Mouse (Mus musculus): ENCODE measurements around the gene Rhot2.
"Not testable (repeated sequence)": the region's sequence is repeated elsewhere in the genome, so short reads cannot be mapped to it uniquely, and the experiment has no call there.

Rhot2 gene

GRCm38 (mm10) chr17:25874148-25874720, 29.6 kb upstream of the Rhot2 start:
- no peak for DNase-seq (ENCODE audit: low spot score in 2 of 2)

GRCm38 (mm10) chr17:25873405-25874147, 28.9 kb upstream of the Rhot2 start:
- no peak for DNase-seq (ENCODE audit: low spot score in 2 of 2)

- no peak for DNase-seq (ENCODE audit: low spot score in 2 of 2)
These were observed 28.0 kb upstream of the Rhot2 start for GRCm38 (mm10) chr17:25872676-25873075.

GRCm38 (mm10) chr17:25871566-25871965, 26.9 kb upstream of the Rhot2 start:
- DNase-seq (ENCODE audit: low spot score in 2 of 2): not testable (repeated sequence)

- DNase-seq (ENCODE audit: low spot score in 2 of 2): no peak
These were observed 25.3 kb upstream of the Rhot2 start for GRCm38 (mm10) chr17:25869954-25870353.

- no peak for DNase-seq (ENCODE audit: low spot score in 2 of 2)
These were observed 24.8 kb upstream of the Rhot2 start for GRCm38 (mm10) chr17:25869498-25869897.

GRCm38 (mm10) chr17:25868601-25869191, 24.0 kb upstream of the Rhot2 start, which contains the start of gene Mcrip2:
Gene Mcrip2, minus strand, starts transcription at chr17:25868764.
- DNase-seq (ENCODE audit: low spot score in 2 of 2): peak in 1 of 2 experiments; percentile 32

GRCm38 (mm10) chr17:25867836-25868600, 23.4 kb upstream of the Rhot2 start:
- no peak for DNase-seq (ENCODE audit: low spot score in 2 of 2)

GRCm38 (mm10) chr17:25867509-25867835, 22.8 kb upstream of the Rhot2 start:
- DNase-seq (ENCODE audit: low spot score in 2 of 2): no peak

GRCm38 (mm10) chr17:25866172-25866571, 21.5 kb upstream of the Rhot2 start:
- DNase-seq (ENCODE audit: low spot score in 2 of 2): no peak

- no peak for DNase-seq (ENCODE audit: low spot score in 2 of 2)
These were observed 20.6 kb upstream of the Rhot2 start for GRCm38 (mm10) chr17:25865288-25865687.

- no peak for DNase-seq (ENCODE audit: low spot score in 2 of 2)
These were observed 19.7 kb upstream of the Rhot2 start for GRCm38 (mm10) chr17:25864311-25864710.

GRCm38 (mm10) chr17:25863681-25864080, 19.0 kb upstream of the Rhot2 start:
- no peak for DNase-seq (ENCODE audit: low spot score in 2 of 2)

GRCm38 (mm10) chr17:25861704-25862612, 17.3 kb upstream of the Rhot2 start:
- no peak for DNase-seq (ENCODE audit: low spot score in 2 of 2)

GRCm38 (mm10) chr17:25860832-25861703, 16.4 kb upstream of the Rhot2 start, which contains the start of gene Wdr90:
Gene Wdr90, minus strand, starts transcription at chr17:25861501.
- DNase-seq (ENCODE audit: low spot score in 2 of 2): peak; percentile 83 to 87

GRCm38 (mm10) chr17:25860229-25860628, 15.6 kb upstream of the Rhot2 start:
- no peak for DNase-seq (ENCODE audit: low spot score in 2 of 2)

- no peak for DNase-seq (ENCODE audit: low spot score in 2 of 2)
These were observed 835 bp downstream of the Rhot2 start for GRCm38 (mm10) chr17:25843636-25844395.

- no peak for DNase-seq (ENCODE audit: low spot score in 2 of 2)
These were observed 1.5 kb downstream of the Rhot2 start for GRCm38 (mm10) chr17:25843122-25843521.

GRCm38 (mm10) chr17:25842509-25842908, 2.1 kb downstream of the Rhot2 start:
- DNase-seq (ENCODE audit: low spot score in 2 of 2): no peak

Measured in natural killer cell, adult 2 months (primary cell).